Mouse (Mus musculus): ENCODE results near the gene Lars2. TPM values are rescaled to one million over a fixed set of nuclear protein-coding genes. Genes with fewer than 3 reads are reported as not detected.
A peak's percentile ranks its signal among the peaks of the same experiment; 100 is the strongest.
"Not testable (repeated sequence)": the region's sequence is repeated elsewhere in the genome, so short reads cannot be mapped to it uniquely, and the experiment has no call there.

The Lars2 gene
- polyA plus RNA-seq, 1 experiment from 2014 or later = 749 TPM

DNA sequence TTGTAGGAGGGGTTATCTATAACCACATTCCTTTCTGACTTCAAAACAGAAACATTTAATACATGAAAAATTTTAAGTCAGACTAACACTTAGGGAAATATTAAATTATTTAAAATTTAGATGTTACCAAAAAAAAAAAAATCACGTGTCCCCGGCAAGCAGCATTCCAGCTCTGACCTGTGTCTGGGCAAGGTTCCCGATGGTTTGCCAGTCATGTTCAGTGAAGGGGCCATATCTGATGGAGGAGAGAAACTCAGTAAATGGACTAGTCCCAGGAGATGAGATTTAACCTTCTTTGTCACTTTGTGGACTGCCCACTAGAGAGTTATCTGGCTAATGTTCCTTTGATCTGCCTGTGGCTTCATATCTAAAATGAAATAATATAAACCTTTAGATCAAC lies 36.3 kb downstream of the Lars2 start:
- Histone ChIP-seq H3K4me1 (no peaks in the 10 kb centered on the region), H3K9me3 (no peaks in the 10 kb centered on the region), H3K36me3 (replicated peaks) (0 out of 2 replicates have a peak, but pooled peaks cover 2% of the 10 kb centered on the region)

DNA sequence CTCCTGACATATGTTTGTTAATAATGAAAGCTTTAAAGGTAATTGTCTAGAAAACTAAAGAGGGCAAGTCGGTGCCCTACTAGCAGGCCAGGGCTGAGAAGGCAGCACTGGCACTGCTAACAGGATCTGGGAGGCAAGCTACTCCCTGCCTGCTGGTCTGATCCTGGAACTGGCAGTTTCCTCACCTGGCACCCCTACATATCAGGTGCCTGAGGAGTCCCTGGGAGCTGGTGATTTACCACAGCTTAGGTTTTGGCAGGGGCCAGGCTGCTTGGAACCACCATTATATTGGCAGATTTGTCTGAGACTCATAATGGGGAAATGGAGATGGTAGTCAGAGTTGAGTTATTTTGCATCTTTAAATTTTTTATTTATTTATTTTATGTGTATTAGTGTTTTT lies 38.5 kb downstream of the Lars2 start:
- DNase-seq (ENCODE audit: low spot score) = no peak
- Histone ChIP-seq H3K36me3 (replicated peaks) (0 out of 2 replicates have a peak, but pooled peaks cover 2% of the 10 kb centered on the region), H3K4me1 (no peaks in the 10 kb centered on the region), H3K9me3 (no peaks in the 10 kb centered on the region), H3K27ac (replicated peaks) (no peak overlapping the region), H3K27me3 (replicated peaks; ENCODE audit: low read depth, poor library complexity, severe bottlenecking) (no peaks in the 10 kb centered on the region), H3K4me3 (no peak overlapping the region)
- WGBS = 93% methylated on average over 1 of the region's 1 CpGs

More for the DNA sequence above, 36.3 kb downstream of the Lars2 start:
- H3K4me3 ChIP-seq = no peak overlapping the region
- WGBS = 90% methylated on average over 3 of the region's 3 CpGs
- no peaks in the 10 kb centered on the region for H3K27me3 ChIP-seq (replicated peaks; ENCODE audit: low read depth, poor library complexity, severe bottlenecking)
- DNase-seq (ENCODE audit: low spot score) = no peak
- H3K27ac ChIP-seq (replicated peaks) = no peak overlapping the region

DNA sequence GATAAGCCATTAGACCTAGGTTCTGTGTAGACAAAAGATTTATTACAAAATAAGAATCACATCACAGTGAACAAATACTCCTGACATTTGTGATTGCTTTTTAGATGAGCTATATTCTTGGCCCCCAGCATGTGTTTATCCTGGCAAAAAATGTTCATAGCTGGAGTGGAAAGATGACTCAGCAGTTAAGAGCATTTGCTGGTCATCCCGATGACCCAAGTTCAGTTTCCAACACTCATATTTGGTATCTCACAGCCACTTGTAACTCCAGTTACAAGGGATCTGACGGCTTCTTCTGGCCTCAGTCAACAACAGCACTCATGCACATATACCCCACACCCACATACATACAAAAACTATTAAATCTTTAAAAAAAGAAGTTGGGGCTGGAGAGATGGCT lies 42.0 kb downstream of the Lars2 start:
- 90% methylated on average over 2 of the region's 2 CpGs for WGBS
- DNase-seq (ENCODE audit: low spot score) = no peak
- no peak overlapping the region for H3K27ac ChIP-seq (replicated peaks)
- no peaks in the 10 kb centered on the region for H3K4me1 ChIP-seq
- no peaks in the 10 kb centered on the region for H3K27me3 ChIP-seq (replicated peaks; ENCODE audit: low read depth, poor library complexity, severe bottlenecking)
- H3K36me3 ChIP-seq (replicated peaks) = peaks cover 26% of the 10 kb centered on the region
- no peak overlapping the region for H3K4me3 ChIP-seq
- no peaks in the 10 kb centered on the region for H3K9me3 ChIP-seq

DNA sequence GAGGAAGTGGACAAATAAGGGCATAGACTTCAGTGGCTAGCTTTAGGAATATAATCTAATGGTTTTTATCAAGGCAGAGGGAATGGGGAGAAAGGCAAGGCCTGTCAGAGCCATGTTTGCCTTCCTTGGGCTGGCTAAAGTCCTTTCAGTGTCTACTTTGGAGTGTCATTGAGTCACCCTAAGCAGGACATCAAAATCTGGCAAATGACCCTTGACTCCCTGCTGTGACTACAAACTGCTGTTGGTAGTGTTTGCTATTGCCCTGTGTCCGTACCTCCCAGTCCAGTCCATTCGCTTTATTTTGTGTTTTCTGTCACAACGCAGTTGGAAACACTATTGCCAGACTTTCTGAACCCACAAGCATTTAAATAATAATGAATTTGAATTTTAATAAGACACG lies 63.1 kb downstream of the Lars2 start:
- WGBS = 86% methylated on average over 4 of the region's 4 CpGs
- Histone ChIP-seq H3K9me3 (no peaks in the 10 kb centered on the region), H3K27ac (replicated peaks) (no peak overlapping the region), H3K4me1 (no peaks in the 10 kb centered on the region), H3K36me3 (replicated peaks) (peaks cover 7% of the 10 kb centered on the region; the same call in 1 of the 2 replicates), H3K27me3 (replicated peaks; ENCODE audit: low read depth, poor library complexity, severe bottlenecking) (no peaks in the 10 kb centered on the region), H3K4me3 (no peak overlapping the region)
- DNase-seq (ENCODE audit: low spot score) = no peak

DNA sequence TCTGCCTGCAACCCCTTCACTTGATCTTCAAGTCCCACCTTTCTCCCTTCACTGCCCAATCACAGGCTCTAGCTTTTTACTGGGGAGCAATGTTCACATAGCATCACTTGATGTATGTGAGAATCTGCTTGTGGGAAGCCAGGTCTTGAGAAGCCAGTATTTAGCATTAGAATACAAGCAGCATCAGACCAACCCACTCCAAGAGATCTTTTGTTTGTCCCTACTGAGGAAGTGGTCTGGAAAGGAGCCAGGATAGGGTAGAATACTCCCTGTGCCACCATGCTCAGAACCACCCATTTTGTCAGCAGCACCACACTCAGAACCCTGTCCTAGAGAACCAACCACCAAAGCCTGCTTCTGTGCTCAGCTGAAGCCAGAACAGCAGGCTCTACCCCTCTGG lies 64.2 kb downstream of the Lars2 start:
- no peak for DNase-seq (ENCODE audit: low spot score)
- H3K4me1 ChIP-seq = no peaks in the 10 kb centered on the region
- H3K27me3 ChIP-seq (replicated peaks; ENCODE audit: low read depth, poor library complexity, severe bottlenecking) = no peaks in the 10 kb centered on the region
- no peak overlapping the region for H3K27ac ChIP-seq (replicated peaks)
- H3K9me3 ChIP-seq = no peaks in the 10 kb centered on the region
- no peak overlapping the region for H3K4me3 ChIP-seq
- peaks cover 9% of the 10 kb centered on the region for H3K36me3 ChIP-seq (replicated peaks)

DNA sequence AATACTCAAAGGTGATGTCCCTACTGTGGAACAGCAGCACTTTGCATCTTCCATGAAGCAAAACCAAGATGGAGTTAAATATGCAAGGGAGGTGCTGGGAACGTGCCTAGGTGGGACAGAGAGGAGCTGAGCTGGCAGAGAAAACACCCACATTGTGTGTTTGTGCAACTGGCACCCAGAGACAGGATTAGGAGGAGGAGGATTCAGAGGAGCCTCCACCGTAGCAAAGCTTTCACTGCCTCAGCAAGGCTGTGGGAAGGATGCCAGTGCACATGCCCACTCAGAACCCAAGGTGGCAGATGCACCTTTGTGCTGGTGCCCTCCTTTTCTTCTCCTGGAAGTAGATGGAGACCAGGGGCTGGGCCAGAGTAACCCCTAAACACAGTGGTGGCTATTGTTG lies 71.5 kb downstream of the Lars2 start:
- Histone ChIP-seq H3K27me3 (replicated peaks; ENCODE audit: low read depth, poor library complexity, severe bottlenecking) (no peaks in the 10 kb centered on the region), H3K4me1 (no peaks in the 10 kb centered on the region), H3K4me3 (no peak overlapping the region), H3K9me3 (no peaks in the 10 kb centered on the region), H3K36me3 (replicated peaks) (peaks cover 45% of the 10 kb centered on the region), H3K27ac (replicated peaks) (no peak overlapping the region)
- DNase-seq (ENCODE audit: low spot score) = no peak
- WGBS = 89% methylated on average over 2 of the region's 2 CpGs

DNA sequence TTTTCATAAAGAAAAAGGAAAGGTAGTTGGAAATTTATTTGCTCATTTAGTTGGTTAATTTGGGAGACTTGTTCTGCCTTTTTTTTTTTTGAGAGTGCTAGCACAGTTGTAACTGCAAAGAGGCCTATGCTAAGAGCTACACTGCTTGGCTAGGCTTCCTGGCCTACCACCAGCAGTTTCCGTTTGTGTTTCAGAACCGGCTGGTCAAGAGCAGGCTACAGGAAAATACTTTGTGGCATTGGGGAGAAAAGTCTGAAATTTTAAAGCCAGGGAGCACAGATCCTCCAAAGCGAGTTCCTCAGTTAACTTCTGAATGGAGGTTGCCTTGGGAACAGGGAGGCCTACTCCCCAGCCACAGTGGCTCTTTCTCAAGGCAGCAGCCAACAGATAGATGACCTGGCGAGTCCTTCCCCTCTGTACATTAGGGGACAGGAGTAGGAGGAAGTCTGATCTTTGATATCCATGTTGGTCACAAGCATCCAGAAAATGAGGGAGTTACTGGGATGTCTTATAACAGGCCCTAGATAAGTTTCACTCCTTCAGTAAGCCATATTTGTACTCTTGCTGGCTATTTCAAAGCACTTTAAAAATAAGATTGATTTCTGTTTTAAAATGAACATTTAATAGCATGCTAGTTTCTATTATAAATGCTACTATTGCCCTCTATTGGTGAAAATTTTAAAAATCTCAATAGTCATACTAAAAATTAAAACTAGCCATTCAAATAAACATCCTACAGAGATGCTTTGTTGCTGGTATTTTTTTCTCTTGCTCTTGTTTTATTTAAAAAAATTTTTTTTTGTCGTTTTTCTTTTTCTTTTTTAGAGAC lies 73.7 kb downstream of the Lars2 start:
- Histone ChIP-seq H3K9me3 (no peaks in the 10 kb centered on the region), H3K4me1 (no peaks in the 10 kb centered on the region), H3K27me3 (replicated peaks; ENCODE audit: low read depth, poor library complexity, severe bottlenecking) (no peaks in the 10 kb centered on the region), H3K27ac (replicated peaks) (no peak overlapping the region), H3K4me3 (no peak overlapping the region), H3K36me3 (replicated peaks) (peaks cover 41% of the 10 kb centered on the region)
- WGBS = 70% methylated on average over 5 of the region's 5 CpGs
- no peak for DNase-seq (ENCODE audit: low spot score)

DNA sequence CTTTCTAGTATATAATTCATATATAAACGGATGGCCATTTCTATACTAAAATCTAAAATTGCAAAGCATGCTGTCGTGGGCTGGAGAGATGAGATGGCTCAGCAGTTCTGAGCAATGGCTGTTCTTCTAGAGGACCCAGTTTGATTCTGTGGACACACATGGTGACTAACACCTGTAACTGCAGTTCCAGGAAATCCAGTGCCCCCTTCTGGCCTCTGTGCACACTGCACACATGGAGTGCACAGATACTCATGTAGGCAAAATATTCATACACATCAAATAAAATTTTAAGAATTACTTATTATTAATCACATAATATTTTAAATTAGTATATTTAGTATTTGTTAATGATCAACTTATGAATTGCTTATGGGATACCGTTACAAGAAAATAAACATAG lies 80.4 kb downstream of the Lars2 start:
- not testable (repeated sequence) for H3K27ac ChIP-seq (replicated peaks); DNase-seq (ENCODE audit: low spot score); H3K4me3 ChIP-seq; H3K4me1 ChIP-seq; H3K36me3 ChIP-seq (replicated peaks); H3K27me3 ChIP-seq (replicated peaks; ENCODE audit: low read depth, poor library complexity, severe bottlenecking); H3K9me3 ChIP-seq
- 96% methylated on average over 3 of the region's 3 CpGs for WGBS

DNA sequence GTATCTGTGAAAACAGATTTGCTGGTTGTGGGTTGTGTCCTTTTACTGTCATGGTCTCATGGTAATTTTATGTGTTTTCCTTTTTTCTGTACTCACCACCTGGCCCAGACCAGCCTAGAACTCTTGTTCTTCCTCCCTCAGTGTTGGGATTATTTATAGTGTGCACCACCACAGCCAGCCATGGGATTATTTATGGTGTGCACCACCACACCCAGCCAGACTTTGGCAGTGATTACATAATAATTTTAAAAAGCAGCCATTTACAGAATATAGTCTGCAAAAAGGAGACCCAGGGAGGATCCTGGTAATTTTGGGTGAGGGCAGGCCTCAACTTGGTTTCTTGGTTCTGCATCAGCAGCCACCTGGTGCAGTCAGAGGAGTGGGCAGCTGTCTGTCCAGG lies 81.9 kb downstream of the Lars2 start:
- Histone ChIP-seq H3K27ac (replicated peaks) (no peak overlapping the region), H3K36me3 (replicated peaks) (peaks cover 9% of the 10 kb centered on the region), H3K27me3 (replicated peaks; ENCODE audit: low read depth, poor library complexity, severe bottlenecking) (no peaks in the 10 kb centered on the region), H3K9me3 (no peaks in the 10 kb centered on the region), H3K4me3 (no peak overlapping the region), H3K4me1 (no peaks in the 10 kb centered on the region)
- no peak for DNase-seq (ENCODE audit: low spot score)

DNA sequence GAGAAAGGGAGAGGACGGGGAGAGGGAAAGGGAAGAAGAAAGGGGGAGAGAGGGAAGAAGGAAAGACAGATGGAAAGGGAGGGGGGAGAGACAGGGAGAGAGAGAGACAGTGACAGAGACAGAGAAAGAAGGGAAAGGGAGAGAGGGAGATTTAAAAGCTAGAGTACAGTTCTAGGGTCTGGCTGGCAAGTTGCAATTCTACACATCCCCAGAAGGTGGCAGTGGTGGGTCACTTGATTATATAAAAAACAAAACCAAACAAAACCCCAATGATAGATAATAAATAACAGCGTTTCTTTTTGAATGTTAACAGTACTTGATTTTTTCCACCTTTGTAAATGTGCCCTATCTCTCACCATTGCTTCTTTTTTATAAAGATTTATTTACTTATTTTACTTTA lies 83.4 kb downstream of the Lars2 start:
- H3K4me1 ChIP-seq = no peaks in the 10 kb centered on the region
- DNase-seq (ENCODE audit: low spot score) = peak; percentile 52
- 39% methylated on average over 2 of the region's 2 CpGs for WGBS

DNA sequence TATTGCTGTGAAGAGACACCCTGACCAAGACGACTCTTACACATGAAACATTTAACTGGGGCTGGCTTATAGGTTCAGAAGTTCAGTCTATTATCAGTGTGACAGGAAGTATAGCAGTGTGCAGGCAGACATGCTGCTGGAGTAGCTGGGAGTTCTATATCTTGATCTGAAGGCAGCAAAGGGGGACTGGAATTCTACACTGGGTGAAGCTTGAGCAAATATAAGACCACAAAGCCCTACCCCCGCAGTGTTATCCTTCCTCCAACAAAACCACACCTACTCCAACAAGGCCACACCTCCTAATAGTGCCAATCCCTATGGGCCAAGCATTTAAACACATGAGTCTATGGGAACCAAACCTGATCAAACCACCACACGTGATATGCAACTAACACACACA lies 85.0 kb downstream of the Lars2 start:
- no peaks in the 10 kb centered on the region for H3K27me3 ChIP-seq (replicated peaks; ENCODE audit: low read depth, poor library complexity, severe bottlenecking)
- H3K9me3 ChIP-seq = no peaks in the 10 kb centered on the region
- H3K27ac ChIP-seq (replicated peaks) = no peak overlapping the region
- no peak overlapping the region for H3K4me3 ChIP-seq
- H3K36me3 ChIP-seq (replicated peaks) = peaks cover 23% of the 10 kb centered on the region
- no peak for DNase-seq (ENCODE audit: low spot score)
- WGBS = 82% methylated on average over 3 of the region's 3 CpGs
- H3K4me1 ChIP-seq = peaks cover 8% of the 10 kb centered on the region

More for the DNA sequence above, 83.4 kb downstream of the Lars2 start:
- peaks cover 19% of the 10 kb centered on the region for H3K36me3 ChIP-seq (replicated peaks)
- H3K27me3 ChIP-seq (replicated peaks; ENCODE audit: low read depth, poor library complexity, severe bottlenecking) = no peaks in the 10 kb centered on the region
- no peaks in the 10 kb centered on the region for H3K9me3 ChIP-seq
- H3K4me3 ChIP-seq = no peak overlapping the region
- H3K27ac ChIP-seq (replicated peaks) = no peak overlapping the region

DNA sequence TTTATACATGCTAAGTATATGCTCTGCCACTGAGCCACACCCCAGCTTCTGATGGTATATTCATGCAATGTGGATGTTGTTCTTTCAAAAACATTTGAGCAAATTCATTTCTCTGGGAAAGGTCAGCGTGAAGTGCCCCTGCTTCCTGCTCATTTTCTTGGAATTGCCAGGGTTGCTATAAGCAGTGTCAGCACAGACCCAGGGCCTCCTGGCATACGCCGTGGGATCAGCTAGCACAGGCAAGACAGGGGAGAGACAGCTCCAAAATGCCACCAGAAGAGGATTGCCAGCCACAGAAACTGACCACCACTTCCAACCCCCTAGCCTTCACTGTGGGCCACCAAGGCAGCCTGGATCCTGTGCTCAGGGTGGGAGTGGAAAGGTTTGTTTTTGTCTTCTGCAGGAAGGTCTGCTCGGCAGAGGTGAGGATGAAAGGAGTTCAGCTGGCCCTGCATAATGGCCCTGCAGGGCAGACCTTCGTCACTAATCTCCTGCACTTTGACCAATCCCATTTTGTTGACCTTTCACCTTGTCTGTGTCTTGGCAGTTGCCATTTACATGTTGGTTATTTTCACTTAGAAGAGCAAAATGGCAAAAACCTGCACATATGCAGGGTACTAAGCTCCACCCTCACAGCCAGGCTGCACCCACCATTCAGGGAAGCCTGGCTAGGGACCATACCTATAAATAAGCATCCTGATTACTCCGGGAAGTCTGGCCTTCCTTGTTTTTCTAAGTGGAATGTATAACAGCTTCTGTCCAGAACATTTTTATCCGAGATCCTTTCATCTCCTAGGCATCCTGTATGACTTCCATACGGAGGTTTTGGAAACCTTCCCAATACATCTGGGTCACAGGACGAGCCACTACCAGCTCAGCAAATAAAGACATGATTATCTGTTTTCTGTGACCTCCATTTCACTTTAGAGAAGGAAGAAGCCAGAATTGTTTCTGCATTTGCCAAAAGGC lies 90.2 kb downstream of the Lars2 start:
- H3K36me3 ChIP-seq (replicated peaks) = peaks cover 40% of the 10 kb centered on the region
- DNase-seq (ENCODE audit: low spot score) = no peak
- peaks cover 3% of the 10 kb centered on the region for H3K9me3 ChIP-seq
- 0 out of 2 replicates have a peak overlapping the region, but pooled peaks have one; percentile 5 for H3K27ac ChIP-seq (replicated peaks)
- no peak overlapping the region for H3K4me3 ChIP-seq
- 58% methylated on average over 9 of the region's 9 CpGs for WGBS
- peaks cover 12% of the 10 kb centered on the region for H3K4me1 ChIP-seq
- peaks cover 3% of the 10 kb centered on the region for H3K27me3 ChIP-seq (replicated peaks; ENCODE audit: low read depth, poor library complexity, severe bottlenecking)

Measured in embryonic facial prominence, embryonic 10.5 days (tissue).